Mouse (Mus musculus): Measurements from ENCODE around the gene Krtap4-16. TPM values are rescaled to one million over a fixed set of nuclear protein-coding genes. Genes with fewer than 3 reads are reported as not detected.
"Not testable (repeated sequence)": the region's sequence is repeated elsewhere in the genome, so short reads cannot be mapped to it uniquely, and the experiment has no call there.

Gene Krtap4-16
- not detected for total RNA-seq (2021)
- long read RNA-seq, experiment 1 = 0 reads
- long read RNA-seq, experiment 2 = 0 reads

DNA sequence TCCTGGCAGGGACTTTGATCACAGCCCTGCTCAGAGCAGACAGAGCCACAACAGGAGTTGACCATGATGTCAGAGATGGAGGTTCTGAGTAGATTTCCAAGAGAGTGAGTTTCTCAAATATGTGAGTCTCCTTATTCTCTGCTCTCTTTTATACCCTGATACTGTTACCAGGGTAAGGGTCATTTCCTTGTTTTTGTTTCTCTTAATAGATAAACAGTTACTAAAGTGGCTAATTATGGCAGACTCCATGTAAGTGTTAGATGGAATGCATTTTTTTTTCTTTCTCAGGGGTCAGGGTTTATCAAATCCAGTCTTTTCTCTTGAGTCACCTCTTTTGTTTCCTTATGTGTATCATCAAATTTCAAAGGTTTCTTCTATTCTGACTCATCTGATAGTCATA, at the start of gene Krtap4-16:
Gene Krtap4-16, minus strand, starts transcription at position 101 of the 400 bp plus-strand sequence.
- DNase-seq = no peak

DNA sequence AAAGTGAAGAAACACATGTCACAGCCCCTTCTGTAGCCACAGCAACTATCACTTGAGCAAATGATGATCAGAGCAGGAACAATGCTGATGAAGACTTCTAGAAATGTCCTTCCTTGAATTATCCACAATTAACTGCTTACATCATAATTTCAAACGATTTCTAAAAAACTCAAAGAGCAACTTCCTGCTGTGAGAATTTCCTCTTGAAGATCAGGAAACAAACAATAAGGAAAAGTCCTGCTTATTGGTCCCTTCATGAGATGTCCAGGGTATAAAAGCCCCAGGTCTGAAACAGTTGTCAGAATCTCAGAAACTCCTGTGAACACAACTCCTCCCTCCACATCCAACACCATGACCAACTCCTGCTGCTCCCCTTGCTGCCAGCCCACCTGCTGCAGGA, 27.5 kb upstream of the Krtap4-16 start, which contains the start of gene Gm11567:
Gene Gm11567, plus strand, starts transcription at position 301 of the 400 bp plus-strand sequence.
- not testable (repeated sequence) for DNase-seq

DNA sequence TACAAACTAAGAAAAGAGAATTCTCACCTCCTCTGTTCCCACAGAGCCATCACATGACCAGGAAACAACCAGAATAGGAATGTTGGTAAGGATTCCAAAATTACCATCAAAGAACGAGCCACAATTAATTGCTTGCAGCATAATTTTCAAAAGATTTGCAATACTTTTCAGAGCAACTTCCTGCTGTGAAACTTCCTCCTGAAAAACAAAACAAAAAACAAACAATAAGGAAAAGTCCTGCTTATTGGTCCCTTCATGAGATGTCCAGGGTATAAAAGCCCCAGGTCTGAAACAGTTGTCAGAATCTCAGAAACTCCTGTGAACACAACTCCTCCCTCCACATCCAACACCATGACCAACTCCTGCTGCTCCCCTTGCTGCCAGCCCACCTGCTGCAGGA, 21.7 kb upstream of the Krtap4-16 start, which contains the start of gene Krtap9-1:
Gene Krtap9-1, plus strand, starts transcription at position 301 of the 400 bp plus-strand sequence.
- not testable (repeated sequence) for DNase-seq

DNA sequence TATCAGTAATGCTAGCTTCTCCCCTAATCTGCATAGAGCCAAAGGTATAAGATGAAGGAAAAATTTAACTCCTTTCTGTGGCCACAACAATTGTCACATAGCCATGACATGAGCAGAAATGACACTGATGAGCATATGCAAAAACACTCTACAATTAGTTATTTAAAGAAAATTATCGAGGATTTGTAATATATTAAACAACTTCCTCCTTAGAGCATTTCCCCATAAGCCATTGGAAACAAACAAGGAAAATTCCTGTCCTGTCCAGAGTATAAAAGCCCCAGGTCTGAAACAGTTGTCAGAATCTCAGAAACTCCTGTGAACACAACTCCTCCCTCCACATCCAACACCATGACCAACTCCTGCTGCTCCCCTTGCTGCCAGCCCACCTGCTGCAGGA, 12.8 kb upstream of the Krtap4-16 start, which contains the start of gene Gm11559:
Gene Gm11559, plus strand, starts transcription at position 301 of the 400 bp plus-strand sequence.
- not testable (repeated sequence) for DNase-seq

DNA sequence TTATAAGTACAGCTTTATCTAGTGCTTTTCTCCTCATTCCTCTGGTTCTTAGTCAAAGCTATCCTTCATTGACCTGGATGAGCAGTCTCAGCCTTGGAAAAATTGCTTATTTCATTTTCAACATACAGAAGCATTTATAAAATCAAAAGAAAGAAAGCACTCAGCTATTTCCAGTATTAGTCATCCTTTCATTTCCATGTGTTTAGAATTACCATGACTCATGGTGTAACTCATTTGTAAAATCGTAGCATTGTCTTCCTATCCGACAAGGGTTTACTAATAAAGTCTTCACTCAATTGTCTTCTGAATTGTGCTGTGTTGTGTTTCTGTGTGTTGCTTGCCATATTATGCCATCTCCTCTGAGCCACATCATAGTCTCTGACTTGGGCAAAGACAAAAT, 7.4 kb upstream of the Krtap4-16 start:
- no peak for DNase-seq

DNA sequence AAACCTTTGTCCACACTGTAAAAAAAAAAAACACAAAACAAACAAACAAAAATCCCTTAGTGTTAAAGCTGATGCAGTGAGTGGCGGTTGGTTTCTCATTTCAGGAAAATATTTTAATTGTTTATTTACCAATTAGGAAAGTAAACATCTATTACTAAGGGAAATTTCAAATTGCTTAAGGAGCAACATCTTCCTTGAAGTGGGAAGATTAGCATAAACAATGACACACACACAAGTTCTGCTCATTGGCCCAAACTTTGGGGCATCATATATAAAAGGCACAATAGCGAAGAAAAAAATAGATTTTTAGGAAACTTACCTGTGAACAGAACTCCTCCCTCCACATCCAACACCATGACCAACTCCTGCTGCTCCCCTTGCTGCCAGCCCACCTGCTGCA, 6.2 kb upstream of the Krtap4-16 start, which contains the start of gene Gm11568:
Gene Gm11568, plus strand, starts transcription at position 301 of the 400 bp plus-strand sequence.
- no peak for DNase-seq

DNA sequence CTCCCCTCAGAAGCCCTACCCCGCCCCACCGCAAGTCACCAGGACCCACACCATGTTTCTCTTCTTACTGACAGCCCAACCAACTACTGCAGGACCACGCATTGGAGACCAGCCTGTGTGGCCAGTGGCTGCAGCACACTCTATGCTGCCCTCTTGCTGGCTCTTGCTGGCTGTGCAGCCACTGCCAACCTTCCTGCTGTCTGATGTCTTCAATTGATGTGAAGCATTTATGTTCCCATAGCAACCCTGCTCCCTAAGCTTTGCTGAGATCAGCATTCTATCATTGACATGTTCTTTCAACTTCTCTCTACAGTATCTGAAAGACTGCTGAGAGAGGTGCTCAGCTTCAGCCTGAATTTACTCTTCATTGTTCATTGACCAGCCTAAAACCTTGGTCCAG, 2.7 kb upstream of the Krtap4-16 start:
- DNase-seq = no peak

DNA sequence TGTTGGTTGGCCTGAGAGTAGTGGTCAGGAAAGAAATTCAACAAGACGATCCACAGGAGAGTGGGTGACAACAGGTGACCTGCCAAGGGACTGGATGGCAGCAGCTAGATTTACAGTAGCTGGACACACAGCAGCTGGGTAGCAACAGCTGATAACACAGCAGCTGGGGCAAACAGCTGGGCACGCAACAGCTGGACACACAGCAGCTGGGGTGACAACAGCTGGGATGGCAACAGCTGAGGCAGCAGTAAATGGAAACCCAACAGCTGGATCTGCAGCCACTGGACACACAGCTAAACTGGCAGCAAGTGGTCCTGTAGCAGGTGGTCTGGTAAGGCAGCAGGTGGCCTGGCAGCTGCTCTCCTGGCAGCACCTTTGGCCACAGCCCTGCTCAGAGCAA, 4.7 kb downstream of the Krtap4-16 start:
- no peak for DNase-seq

DNA sequence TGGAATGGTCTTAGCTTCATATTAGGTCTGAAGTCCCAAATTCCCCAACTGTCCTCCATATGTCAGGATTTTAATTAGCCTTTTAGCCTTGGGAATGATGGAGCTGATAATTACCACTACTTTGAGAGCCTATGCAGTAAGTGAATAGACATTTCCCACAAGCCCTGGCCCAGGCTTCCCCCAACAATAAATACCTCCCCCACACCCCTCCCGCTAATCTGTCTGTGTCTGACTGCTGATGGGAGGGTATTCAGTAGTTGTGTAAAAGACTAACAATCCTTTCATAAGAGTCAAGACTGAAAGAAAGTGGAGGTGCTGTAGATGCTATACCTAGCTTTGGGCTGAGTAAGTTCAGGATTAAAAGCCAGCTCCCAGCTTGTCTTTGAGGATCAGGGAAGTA, 9.2 kb downstream of the Krtap4-16 start:
- no peak for DNase-seq

DNA sequence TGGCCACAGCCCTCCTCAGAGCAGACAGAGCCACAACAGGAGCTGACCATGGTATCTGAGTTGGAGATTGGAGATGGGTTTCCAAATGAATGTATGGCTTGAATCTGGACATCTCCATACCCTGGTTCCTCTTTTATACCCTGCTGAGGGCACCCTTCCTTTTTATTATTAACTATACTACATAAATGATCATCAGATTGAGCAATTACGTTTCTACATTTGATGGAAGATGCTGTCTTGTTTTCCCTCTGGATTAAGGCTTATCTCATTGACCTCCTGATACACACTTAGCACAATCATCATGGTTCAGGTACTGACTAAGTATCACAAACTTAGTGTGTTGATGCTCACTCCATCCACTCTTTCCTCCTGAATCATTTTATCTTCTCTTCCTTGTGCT, 13.4 kb downstream of the Krtap4-16 start, which contains the start of gene 2300003K06Rik:
Gene 2300003K06Rik, minus strand, starts transcription at position 101 of the 400 bp plus-strand sequence.
- no peak for DNase-seq

DNA sequence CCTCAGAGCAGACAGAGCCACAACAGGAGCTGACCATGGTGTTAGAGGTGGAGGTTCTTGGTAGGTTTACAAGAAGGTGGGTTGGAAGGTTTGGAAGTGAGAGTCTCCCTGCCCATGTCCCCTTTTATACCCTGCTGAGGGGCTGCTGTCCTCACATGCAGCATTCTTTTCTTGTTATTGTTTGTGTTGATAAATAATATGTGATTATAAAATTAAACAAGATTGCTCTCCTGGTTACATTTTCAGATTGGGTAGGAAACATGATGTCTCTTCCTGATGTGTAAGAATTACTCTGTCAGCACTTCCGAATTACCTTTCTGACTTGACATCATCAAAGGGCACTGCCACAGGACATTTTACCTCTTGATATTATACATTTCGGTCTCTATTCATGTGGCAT, 35.8 kb downstream of the Krtap4-16 start, which contains the start of gene Gm11564:
Gene Gm11564, minus strand, starts transcription at position 101 of the 400 bp plus-strand sequence.
- DNase-seq = not testable (repeated sequence)

DNA sequence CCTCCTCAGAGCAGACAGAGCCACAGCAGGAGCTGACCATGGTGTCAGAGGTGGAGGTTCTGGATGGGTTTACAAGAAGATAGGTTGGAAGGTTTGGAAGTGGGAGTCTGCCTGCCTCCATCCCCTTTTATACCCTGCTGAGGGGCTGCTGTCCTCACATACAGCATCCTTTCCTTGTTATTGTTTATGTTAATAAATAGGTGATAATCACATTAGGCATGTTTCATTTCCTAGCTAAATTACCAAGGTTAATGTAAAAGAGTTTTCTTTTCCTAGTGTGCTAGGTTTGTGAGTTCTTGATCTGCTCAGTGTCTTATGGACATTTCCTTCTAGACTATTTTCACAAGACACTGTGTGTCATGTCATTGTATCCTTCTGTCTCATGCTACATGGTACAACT, 41.6 kb downstream of the Krtap4-16 start, which contains the start of gene Krtap4-13:
Gene Krtap4-13, minus strand, starts transcription at position 101 of the 400 bp plus-strand sequence.
- not testable (repeated sequence) for DNase-seq

DNA sequence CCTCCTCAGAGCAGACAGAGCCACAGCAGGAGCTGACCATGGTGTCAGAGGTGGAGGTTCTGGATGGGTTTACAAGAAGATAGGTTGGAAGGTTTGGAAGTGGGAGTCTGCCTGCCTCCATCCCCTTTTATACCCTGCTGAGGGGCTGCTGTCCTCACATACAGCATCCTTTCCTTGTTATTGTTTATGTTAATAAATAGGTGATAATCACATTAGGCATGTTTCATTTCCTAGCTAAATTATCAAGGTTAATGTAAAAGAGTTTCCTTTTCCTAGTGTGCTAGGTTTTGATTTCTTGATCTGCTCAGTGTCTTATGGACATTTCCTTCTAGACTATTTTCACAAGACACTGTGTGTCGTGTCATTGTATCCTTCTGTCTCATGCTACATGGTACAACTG, 47.1 kb downstream of the Krtap4-16 start, which contains the start of gene Gm11554:
Gene Gm11554, minus strand, starts transcription at position 101 of the 400 bp plus-strand sequence.
- not testable (repeated sequence) for DNase-seq

Other genes with a start within 250 kb of the Krtap4-16 start
- not detected for gene Gm11938, start 248.3 kb downstream of the Krtap4-16 start, total RNA-seq (2021)
- not detected for gene Gm11937, start 241.4 kb downstream of the Krtap4-16 start, total RNA-seq (2021)
- gene Krtap2-4, start 236.8 kb downstream of the Krtap4-16 start, total RNA-seq (2021) = not detected
- not detected for gene Gm11562, start 231.2 kb downstream of the Krtap4-16 start, total RNA-seq (2021)
- gene Krtap4-1, start 223.4 kb downstream of the Krtap4-16 start, total RNA-seq (2021) = not detected
- not detected for gene Krtap4-2, start 216.5 kb downstream of the Krtap4-16 start, total RNA-seq (2021)
- not detected for gene Krtap4-7, start 207.5 kb downstream of the Krtap4-16 start, total RNA-seq (2021)
- not detected for gene Gm11555, start 201.4 kb downstream of the Krtap4-16 start, total RNA-seq (2021)
- not detected for gene Gm11563, start 192.6 kb downstream of the Krtap4-16 start, total RNA-seq (2021)
- not detected for gene Krtap4-6, start 185.6 kb downstream of the Krtap4-16 start, total RNA-seq (2021)
- not detected for gene Gm14190, start 160.9 kb downstream of the Krtap4-16 start, total RNA-seq (2021)
- gene Gm14180, start 117.3 kb downstream of the Krtap4-16 start, total RNA-seq (2021) = not detected
- gene Gm11595, start 78.7 kb downstream of the Krtap4-16 start, total RNA-seq (2021) = not detected
- not detected for gene Krtap4-8, start 70.9 kb downstream of the Krtap4-16 start, total RNA-seq (2021)
- gene Krtap4-9, start 66.4 kb downstream of the Krtap4-16 start, total RNA-seq (2021) = under 1 TPM in 1 of 2 experiments, not detected in 1; 0.23 TPM
- gene Gm11596, start 58.1 kb downstream of the Krtap4-16 start, total RNA-seq (2021) = not detected
- gene Gm11569, start 52.7 kb downstream of the Krtap4-16 start, total RNA-seq (2021) = not detected
- gene Gm11554, start 47.2 kb downstream of the Krtap4-16 start, total RNA-seq (2021) = not detected
- gene Krtap4-13, start 41.7 kb downstream of the Krtap4-16 start, total RNA-seq (2021) = not detected
- not detected for gene Gm11564, start 35.9 kb downstream of the Krtap4-16 start, total RNA-seq (2021)
- gene 2300003K06Rik, start 13.5 kb downstream of the Krtap4-16 start, total RNA-seq (2021) = not detected
- not detected for gene Gm11568, start 6.3 kb upstream of the Krtap4-16 start, total RNA-seq (2021)
- not detected for gene Gm11559, start 12.9 kb upstream of the Krtap4-16 start, total RNA-seq (2021)
- not detected for gene Krtap9-1, start 21.8 kb upstream of the Krtap4-16 start, total RNA-seq (2021)
- gene Gm11567, start 27.6 kb upstream of the Krtap4-16 start, total RNA-seq (2021) = not detected
- not detected for gene Krtap31-1, start 56.3 kb upstream of the Krtap4-16 start, total RNA-seq (2021)
- not detected for gene Gm11565, start 63.1 kb upstream of the Krtap4-16 start, total RNA-seq (2021)
- not detected for gene Krtap31-2, start 84.7 kb upstream of the Krtap4-16 start, total RNA-seq (2021)
- gene Krtap9-5, start 96.9 kb upstream of the Krtap4-16 start, total RNA-seq (2021) = not detected
- gene Krtap29-1, start 127.4 kb upstream of the Krtap4-16 start, total RNA-seq (2021) = not detected
- not detected for gene Krtap16-1, start 135.0 kb upstream of the Krtap4-16 start, total RNA-seq (2021)
- gene Krtap17-1, start 142.4 kb upstream of the Krtap4-16 start, total RNA-seq (2021) = not detected
- gene Krt33a, start 164.6 kb upstream of the Krtap4-16 start, total RNA-seq (2021) = not detected
- under 1 TPM; 0.38 to 0.45 TPM for gene Krt33b, start 178.3 kb upstream of the Krtap4-16 start, total RNA-seq (2021)
- gene Krt34, start 189.9 kb upstream of the Krtap4-16 start, total RNA-seq (2021) = not detected
- gene Krt31, start 198.9 kb upstream of the Krtap4-16 start, total RNA-seq (2021) = not detected
- gene Krt32, start 236.6 kb upstream of the Krtap4-16 start, total RNA-seq (2021) = not detected
- gene Krt35, start 244.6 kb upstream of the Krtap4-16 start, total RNA-seq (2021) = not detected

Data from gastrocnemius, postnatal 10 days (tissue).